Mouse (Mus musculus) limb, embryonic 10.5 days (tissue): ENCODE measurements around the gene Kcnq1. TPM values are rescaled to one million over a fixed set of nuclear protein-coding genes. Genes with fewer than 3 reads are reported as not detected.

Source experiments
- DNase-seq: peaks from one replicate; pipeline ENCODE4 v3.0.0-alpha.2; 2017; ENCODE audit warnings: low spot score
- H3K27ac ChIP-seq: fragments of 300-500 bp; sonication (generic); 2 replicates; pipeline ENCODE4 v1.5.1; 2016; ENCODE audit warnings: mild to moderate bottlenecking
- H3K27me3 ChIP-seq: fragments of 300-500 bp; sonication (generic); 2 replicates; pipeline ENCODE4 v1.6.1; 2016; ENCODE audit warnings: low read depth, mild to moderate bottlenecking; ENCODE audit not compliant: poor library complexity, severe bottlenecking
- H3K36me3 ChIP-seq: fragments of 300-500 bp; sonication (generic); 2 replicates; pipeline ENCODE4 v1.6.1; 2016; ENCODE audit warnings: mild to moderate bottlenecking, moderate library complexity
- H3K4me1 ChIP-seq: fragments of 300-500 bp; sonication (generic); 2 replicates; pipeline ENCODE4 v1.6.1; 2016
- H3K4me3 ChIP-seq: fragments of 300-500 bp; sonication (generic); 2 replicates; pipeline ENCODE4 v1.5.1; 2016; ENCODE audit warnings: mild to moderate bottlenecking, moderate library complexity
- H3K9me3 ChIP-seq: fragments of 300-500 bp; sonication (generic); replicated peaks from 2 replicates; pipeline ENCODE4 v1.6.1; 2016; ENCODE audit warnings: mild to moderate bottlenecking
- WGBS: fragments of 180-500 bp; shearing (Covaris S2); methylation state at CpG from one replicate; pipeline ENCODE4 v1.1.7; 2016; 5-methylcytosine and 5-hydroxymethylcytosine counted together
- polyA plus RNA-seq: library from polyadenylated mRNA; unstranded; fragments of >200 nt; fragmentation: Nextera tagmentation; extraction: Ambion mirVana; gene quantifications from 2 replicates; pipeline ENCODE4 v1.2.1, GENCODE M21; 2016

The Kcnq1 gene
- polyA plus RNA-seq, 1 experiment from 2014 or later, result 0.94 TPM

DNA sequence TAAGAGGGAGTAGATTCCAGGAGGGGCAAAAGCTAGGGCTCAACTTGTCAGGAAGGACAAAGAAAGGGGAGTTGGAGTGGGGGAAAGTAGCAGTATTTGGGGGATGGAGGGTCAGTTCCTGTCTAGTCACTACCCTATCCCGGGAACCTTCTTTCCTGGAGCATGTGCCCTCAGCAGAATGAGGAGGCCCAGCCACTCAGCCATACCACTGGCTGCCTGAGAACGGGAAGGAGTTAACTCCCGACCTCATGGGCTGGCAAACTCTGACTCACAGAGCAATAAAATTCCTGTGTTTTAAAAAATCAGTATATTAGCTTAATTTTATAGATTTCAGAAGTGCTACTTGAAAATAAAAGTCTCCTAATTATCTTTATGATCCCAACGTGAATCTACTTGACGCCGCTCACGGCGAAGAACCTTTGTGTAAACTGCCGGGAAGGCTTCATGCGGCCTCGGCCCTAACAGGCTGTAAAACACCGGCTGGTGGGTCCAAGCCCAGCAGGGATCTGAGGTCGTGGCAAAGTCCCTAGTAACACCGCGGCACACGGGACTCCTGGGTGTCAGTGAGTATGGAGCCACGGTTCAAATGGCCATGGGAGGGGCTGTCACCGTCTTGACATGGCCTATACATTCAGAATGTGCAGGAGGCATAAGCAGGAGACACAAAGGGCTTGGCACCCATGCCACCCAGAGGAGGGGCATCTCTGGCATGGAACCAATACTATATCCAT lies 222.2 kb downstream of the Kcnq1 start:
- H3K27ac ChIP-seq, result peak overlapping the region; percentile 58; the same call in 1 of the 2 replicates
- 0 out of 2 replicates have a peak, but pooled peaks cover 3% of the 10 kb centered on the region for H3K27me3 ChIP-seq
- H3K36me3 ChIP-seq, result no peaks in the 10 kb centered on the region
- WGBS, result 60% methylated on average over 18 of the region's 18 CpGs
- no peak for DNase-seq
- no peaks in the 10 kb centered on the region for H3K9me3 ChIP-seq
- no peak overlapping the region for H3K4me3 ChIP-seq
- H3K4me1 ChIP-seq, result peaks cover 52% of the 10 kb centered on the region

DNA sequence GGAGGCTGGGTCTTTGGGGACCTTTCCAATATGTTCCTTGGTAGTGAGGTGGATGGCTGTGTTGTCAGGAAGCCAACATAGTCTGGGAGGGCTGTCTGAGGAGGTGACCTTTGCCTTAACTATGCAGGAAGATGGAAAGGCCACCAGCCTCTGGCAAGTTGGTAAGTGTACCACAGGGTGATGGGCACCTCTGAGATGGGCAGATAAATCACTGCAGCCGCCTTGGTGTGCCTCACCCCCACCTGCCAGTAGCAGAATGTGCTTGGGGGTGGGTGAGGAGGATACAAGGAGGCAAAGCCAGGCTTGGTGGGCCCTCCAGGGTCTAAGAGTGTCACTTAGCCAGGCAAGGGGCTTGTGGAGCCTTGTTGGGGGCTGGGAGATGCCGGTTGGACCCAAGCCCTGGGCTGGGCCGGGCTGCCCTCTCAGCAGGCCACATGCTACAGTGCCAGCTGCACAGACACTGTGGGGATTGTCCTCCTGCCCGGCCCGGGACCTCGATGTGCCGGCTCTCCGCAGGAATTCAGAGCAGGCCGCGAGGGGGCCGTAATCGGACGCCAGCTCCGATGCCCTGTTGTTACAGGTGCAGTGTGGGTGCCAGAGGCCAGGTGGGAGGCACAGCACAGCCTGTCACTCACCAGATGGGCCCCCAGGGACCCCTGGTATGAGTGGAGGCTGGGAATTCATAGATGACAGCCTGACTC lies 223.1 kb downstream of the Kcnq1 start:
- 86% methylated on average over 14 of the region's 14 CpGs for WGBS
- no peak for DNase-seq
- Histone ChIP-seq H3K4me3 (no peak overlapping the region), H3K9me3 (no peaks in the 10 kb centered on the region), H3K4me1 (peaks cover 59% of the 10 kb centered on the region), H3K36me3 (no peaks in the 10 kb centered on the region), H3K27ac (peak overlapping the region; percentile 66; the same call in 1 of the 2 replicates), H3K27me3 (0 out of 2 replicates have a peak, but pooled peaks cover 3% of the 10 kb centered on the region)

- Histone ChIP-seq H3K27me3 (no peaks in the 10 kb centered on the region), H3K36me3 (no peaks in the 10 kb centered on the region), H3K9me3 (no peaks in the 10 kb centered on the region), H3K4me3 (no peak overlapping the region), H3K4me1 (peaks cover 28% of the 10 kb centered on the region), H3K27ac (peak overlapping the region; percentile 53; the same call in 1 of the 2 replicates)
- 71% methylated on average over 8 of the region's 8 CpGs for WGBS
- DNase-seq, result no peak
Observed at GRCm38 (mm10) chr7:143333040-143333439, 226.9 kb downstream of the Kcnq1 start.

DNA sequence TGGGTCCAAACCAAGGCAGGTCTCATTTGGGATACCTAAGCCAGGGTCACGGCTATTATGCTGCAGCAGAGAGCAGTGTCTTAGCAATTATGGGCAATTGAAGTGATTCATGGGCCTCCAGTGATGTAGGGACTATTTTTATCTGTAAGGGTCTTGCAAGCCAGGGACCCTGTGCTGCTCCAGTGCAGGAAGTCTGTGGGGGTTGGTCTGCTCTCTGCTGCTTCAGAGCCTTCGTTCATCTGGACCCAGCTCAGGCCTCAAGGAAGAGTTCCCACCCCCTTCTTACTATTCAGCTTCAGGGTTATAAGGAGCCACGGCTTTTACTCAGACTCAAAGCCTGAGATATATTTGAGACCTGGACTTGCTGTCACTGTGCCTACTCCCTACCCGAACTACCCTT lies 227.4 kb downstream of the Kcnq1 start:
- no peak for DNase-seq
- peak overlapping the region; percentile 53; the same call in 1 of the 2 replicates for H3K27ac ChIP-seq
- no peaks in the 10 kb centered on the region for H3K27me3 ChIP-seq
- no peaks in the 10 kb centered on the region for H3K9me3 ChIP-seq
- peaks cover 24% of the 10 kb centered on the region for H3K4me1 ChIP-seq
- WGBS, result 44% methylated on average over 4 of the region's 4 CpGs
- H3K4me3 ChIP-seq, result no peak overlapping the region
- no peaks in the 10 kb centered on the region for H3K36me3 ChIP-seq

- Histone ChIP-seq H3K9me3 (no peaks in the 10 kb centered on the region), H3K36me3 (no peaks in the 10 kb centered on the region), H3K27me3 (no peaks in the 10 kb centered on the region), H3K27ac (no peak overlapping the region), H3K4me3 (no peak overlapping the region), H3K4me1 (peaks cover 25% of the 10 kb centered on the region)
- DNase-seq, result no peak
- 87% methylated on average over 4 of the region's 4 CpGs for WGBS
Observed at GRCm38 (mm10) chr7:143338690-143339089, 232.5 kb downstream of the Kcnq1 start.

GRCm38 (mm10) chr7:143340601-143341281 lies 234.6 kb downstream of the Kcnq1 start:
- Histone ChIP-seq H3K4me3 (no peak overlapping the region), H3K9me3 (no peaks in the 10 kb centered on the region), H3K4me1 (peaks cover 27% of the 10 kb centered on the region), H3K27ac (0 out of 2 replicates have a peak overlapping the region, but pooled peaks have one; percentile 14), H3K27me3 (0 out of 2 replicates have a peak, but pooled peaks cover 4% of the 10 kb centered on the region), H3K36me3 (no peaks in the 10 kb centered on the region)
- WGBS, result 58% methylated on average over 15 of the region's 15 CpGs
- DNase-seq, result no peak

DNA sequence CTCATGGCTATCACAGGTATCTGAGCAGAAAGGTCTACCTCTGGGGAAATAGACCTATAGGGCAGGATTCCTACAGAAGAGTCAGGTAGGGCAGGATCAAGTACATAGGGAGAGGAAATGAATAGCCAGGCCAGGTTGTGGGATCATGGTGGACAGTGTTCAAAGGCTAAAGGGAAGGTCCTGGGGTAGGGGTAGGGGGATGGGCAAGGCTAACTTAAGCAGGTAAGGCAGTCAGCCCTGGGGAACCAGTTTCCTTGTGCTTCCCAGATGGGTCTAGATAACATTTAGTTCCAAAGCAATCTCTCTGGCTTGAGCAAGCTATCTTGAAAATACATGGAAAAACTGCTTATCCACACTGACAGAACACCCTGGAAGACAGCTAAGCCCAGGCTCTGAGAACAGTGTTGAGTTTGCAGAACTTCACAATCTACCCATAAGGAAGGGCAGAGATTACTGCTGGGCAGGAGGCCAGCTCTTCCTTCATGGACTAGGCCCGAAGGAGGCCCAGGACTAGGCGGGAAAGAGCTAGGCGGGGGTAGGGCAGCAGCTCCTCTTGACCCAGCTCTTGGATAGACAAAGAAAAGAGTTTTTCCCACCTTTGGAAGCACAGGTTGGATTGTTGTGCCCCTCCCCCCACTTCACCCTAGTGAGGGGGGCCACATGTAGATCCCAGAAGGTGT lies 235.3 kb downstream of the Kcnq1 start:
- Histone ChIP-seq H3K27ac (0 out of 2 replicates have a peak overlapping the region, but pooled peaks have one; percentile 15), H3K27me3 (0 out of 2 replicates have a peak, but pooled peaks cover 9% of the 10 kb centered on the region), H3K9me3 (no peaks in the 10 kb centered on the region), H3K36me3 (no peaks in the 10 kb centered on the region), H3K4me1 (peaks cover 27% of the 10 kb centered on the region), H3K4me3 (no peak overlapping the region)
- WGBS, result 87% methylated on average over 3 of the region's 3 CpGs
- DNase-seq, result no peak

DNA sequence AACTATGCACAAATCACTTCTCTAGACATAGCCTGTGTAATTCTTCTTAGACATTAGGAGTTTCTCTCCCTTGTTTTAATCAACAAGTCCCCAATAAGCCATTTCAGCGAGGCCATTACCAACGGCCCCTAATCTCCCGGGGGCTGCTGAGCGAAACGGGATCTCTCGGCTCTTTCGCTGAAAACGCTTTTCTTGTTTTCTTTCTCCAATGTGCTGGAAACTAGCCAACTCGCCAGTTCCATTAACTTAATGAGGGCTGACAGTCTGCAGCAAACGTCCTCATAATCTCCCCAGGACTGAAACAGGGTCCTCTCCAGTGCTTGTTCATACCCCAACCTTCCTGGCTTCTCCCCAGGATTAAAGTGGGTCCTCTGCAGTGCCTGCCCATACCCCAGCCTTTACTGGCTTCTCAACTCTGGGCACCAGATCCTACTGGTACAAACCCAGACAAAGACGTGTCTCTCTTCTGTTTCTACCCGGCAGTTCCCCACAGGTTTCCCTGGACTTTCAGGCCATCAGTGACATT lies 237.7 kb downstream of the Kcnq1 start:
- peaks cover 30% of the 10 kb centered on the region for H3K4me1 ChIP-seq
- WGBS, result 63% methylated on average over 12 of the region's 12 CpGs
- H3K9me3 ChIP-seq, result no peaks in the 10 kb centered on the region
- no peaks in the 10 kb centered on the region for H3K36me3 ChIP-seq
- DNase-seq, result no peak
- no peak overlapping the region for H3K4me3 ChIP-seq
- peak overlapping the region; percentile 67; the same call in 1 of the 2 replicates for H3K27ac ChIP-seq
- 0 out of 2 replicates have a peak, but pooled peaks cover 12% of the 10 kb centered on the region for H3K27me3 ChIP-seq

DNA sequence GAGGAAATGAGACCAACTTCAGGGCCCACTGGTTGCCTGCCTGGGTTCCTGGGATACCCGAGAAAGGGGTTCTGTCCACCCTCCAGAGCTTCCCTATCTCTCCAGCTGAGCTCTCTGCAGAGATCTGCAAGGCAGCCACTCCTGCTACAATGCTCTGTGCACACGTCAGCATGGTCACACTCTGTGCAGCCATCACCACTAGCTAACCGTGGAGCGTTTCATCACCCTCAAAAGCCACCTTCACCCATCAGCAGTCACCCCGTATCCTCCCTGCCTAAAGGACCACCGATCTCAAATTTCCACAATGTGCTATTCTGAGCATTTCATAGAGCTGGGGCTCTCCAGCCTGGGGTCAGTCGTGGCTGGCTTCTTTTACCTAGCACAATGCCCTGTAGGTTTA lies 243.1 kb downstream of the Kcnq1 start:
- no peaks in the 10 kb centered on the region for H3K9me3 ChIP-seq
- DNase-seq, result no peak
- H3K4me3 ChIP-seq, result no peak overlapping the region
- H3K4me1 ChIP-seq, result peaks cover 10% of the 10 kb centered on the region; the same call in 1 of the 2 replicates
- WGBS, result 76% methylated on average over 7 of the region's 7 CpGs
- H3K27me3 ChIP-seq, result 0 out of 2 replicates have a peak, but pooled peaks cover 12% of the 10 kb centered on the region
- no peaks in the 10 kb centered on the region for H3K36me3 ChIP-seq
- H3K27ac ChIP-seq, result no peak overlapping the region; the same call in 1 of the 2 replicates

DNA sequence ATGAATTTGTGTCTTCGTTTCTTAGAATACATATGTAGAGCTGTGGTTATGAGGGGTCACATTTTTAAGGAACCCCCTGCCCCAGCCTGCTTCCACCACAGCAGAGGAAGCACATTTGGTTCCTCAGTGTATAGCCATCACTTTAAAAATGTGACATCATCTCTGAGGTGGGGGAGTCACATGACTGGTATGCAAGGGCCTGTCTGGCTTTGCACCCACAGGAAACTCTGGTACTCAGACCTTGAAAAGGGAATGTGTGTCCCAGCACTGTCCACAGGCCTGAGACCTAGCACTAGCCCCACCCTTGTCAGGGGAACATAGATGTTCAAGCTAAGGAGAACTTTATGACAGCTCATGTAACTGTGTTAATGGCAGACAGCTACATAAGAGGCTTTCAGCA lies 243.7 kb downstream of the Kcnq1 start:
- Histone ChIP-seq H3K27me3 (0 out of 2 replicates have a peak, but pooled peaks cover 12% of the 10 kb centered on the region), H3K4me1 (peaks cover 10% of the 10 kb centered on the region; the same call in 1 of the 2 replicates), H3K36me3 (no peaks in the 10 kb centered on the region), H3K4me3 (no peak overlapping the region), H3K27ac (no peak overlapping the region; the same call in 1 of the 2 replicates), H3K9me3 (no peaks in the 10 kb centered on the region)
- no peak for DNase-seq
- WGBS, result 91% methylated on average over 1 of the region's 1 CpGs

GRCm38 (mm10) chr7:143355831-143356230 lies 249.7 kb downstream of the Kcnq1 start:
- Histone ChIP-seq H3K27ac (no peak overlapping the region), H3K4me1 (peaks cover 10% of the 10 kb centered on the region; the same call in 1 of the 2 replicates), H3K27me3 (no peaks in the 10 kb centered on the region), H3K36me3 (no peaks in the 10 kb centered on the region), H3K4me3 (no peak overlapping the region), H3K9me3 (no peaks in the 10 kb centered on the region)
- DNase-seq, result no peak
- 65% methylated on average over 5 of the region's 5 CpGs for WGBS

DNA sequence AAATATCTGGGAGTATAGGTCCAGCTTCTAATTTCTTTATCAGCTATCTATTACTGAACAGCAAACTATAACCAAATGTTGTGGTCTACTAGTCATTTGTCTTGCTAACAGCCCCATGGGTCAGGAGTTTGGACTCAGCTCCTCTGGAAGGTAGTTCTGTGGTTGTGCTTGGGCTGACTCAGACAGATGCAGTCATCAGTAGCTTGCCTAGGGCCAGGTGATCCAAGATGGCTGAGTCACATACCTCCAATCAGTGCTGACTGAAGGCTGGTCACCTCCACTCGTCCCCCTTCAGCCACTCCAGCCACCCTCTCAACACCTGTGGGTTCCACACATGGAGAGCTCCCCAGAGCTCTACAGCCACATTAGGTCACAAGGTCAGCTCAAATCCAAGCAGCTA lies 250.9 kb downstream of the Kcnq1 start:
- DNase-seq, result no peak

More for the DNA sequence above, 250.9 kb downstream of the Kcnq1 start:
- WGBS, result 61% methylated on average over 1 of the region's 1 CpGs
- Histone ChIP-seq H3K4me1 (peaks cover 10% of the 10 kb centered on the region; the same call in 1 of the 2 replicates), H3K27me3 (no peaks in the 10 kb centered on the region), H3K36me3 (no peaks in the 10 kb centered on the region), H3K4me3 (no peak overlapping the region), H3K27ac (no peak overlapping the region), H3K9me3 (no peaks in the 10 kb centered on the region)
